Mouse (Mus musculus) T-cell, adult 2 months (primary cell): ENCODE measurements around the gene Osm.
A peak's percentile ranks its signal among the peaks of the same experiment; 100 is the strongest.

Experiments used
- DNase-seq: peaks from one replicate; pipeline ENCODE4 v3.0.0; 2022; ENCODE audit warnings: low spot score

Osm gene

DNA sequence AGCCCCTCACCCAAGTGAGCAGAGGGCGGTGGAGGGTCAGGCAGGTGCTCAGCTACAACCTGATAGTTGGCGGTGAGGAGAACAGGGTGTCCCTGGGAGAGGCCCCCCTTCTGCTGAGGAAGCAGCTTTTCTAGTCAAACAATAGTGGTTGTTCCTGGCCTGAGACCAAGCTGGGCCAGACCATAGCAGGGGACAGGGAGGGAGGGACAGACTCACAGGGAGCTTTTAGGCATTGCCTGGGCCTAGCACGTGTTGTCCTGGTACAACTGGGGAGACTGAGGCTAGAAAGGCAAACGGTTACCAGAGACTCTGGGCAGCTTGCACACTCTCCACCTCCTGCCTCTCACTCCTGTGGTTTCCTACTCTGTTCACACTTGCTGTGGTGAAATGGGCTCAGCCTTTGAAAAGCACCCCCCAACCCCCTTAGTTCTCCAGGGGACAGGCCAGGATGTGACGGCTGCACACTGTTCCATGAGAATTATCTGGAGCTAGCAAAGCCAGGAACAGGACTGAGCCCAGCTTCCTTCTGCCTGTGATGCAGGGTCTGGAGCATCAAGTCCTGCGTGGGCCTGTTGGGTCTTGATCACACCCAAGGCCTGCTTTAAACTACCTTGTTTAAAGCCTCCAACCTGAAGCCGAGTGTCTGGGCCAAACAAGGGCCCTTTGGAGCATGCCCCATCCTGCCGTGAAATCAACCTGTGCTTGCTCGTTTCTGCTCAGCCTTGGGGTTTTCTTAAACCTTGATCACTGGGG is 19.8 kb upstream of the Osm start:
- DNase-seq, result no peak

DNA sequence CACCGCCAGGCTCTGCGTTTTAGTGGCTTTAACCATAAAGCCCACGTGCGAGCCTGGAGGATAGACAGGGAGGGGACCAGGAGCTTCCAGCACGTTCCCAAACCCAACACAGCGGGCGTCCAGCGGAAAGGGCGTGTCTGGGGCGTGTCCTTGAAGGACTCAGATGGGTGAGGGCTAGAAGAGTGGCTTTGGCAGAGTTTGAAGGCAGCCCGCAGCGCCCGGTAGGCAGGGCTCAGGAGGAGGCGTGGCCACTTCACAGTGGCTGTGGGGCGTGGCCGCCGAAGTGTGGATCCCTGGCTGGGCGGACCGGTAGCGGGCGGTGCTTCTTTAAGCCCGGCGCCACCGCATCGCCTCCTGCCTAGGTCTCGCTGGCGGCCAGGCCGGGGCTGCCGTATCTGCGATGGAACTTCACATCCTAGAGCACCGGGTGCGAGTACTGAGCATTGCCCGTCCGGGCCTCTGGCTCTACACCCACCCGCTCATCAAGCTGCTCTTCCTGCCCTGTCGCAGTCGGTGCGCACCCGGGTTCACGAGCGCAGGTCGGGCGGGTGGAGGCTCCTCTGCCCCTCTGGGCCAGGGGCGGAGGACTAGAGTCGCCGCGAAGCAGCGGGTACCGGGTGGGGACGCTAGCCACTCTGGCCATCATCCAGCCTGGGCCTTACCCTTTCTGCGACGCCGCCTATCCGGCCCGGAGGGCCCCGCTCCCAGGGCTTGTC is 18.1 kb upstream of the Osm start, which contains the start of gene Castor1:
TSS of gene Castor1 (plus strand) at position 312 of the 716 bp plus-strand sequence.
- peak; percentile 88 for DNase-seq

DNA sequence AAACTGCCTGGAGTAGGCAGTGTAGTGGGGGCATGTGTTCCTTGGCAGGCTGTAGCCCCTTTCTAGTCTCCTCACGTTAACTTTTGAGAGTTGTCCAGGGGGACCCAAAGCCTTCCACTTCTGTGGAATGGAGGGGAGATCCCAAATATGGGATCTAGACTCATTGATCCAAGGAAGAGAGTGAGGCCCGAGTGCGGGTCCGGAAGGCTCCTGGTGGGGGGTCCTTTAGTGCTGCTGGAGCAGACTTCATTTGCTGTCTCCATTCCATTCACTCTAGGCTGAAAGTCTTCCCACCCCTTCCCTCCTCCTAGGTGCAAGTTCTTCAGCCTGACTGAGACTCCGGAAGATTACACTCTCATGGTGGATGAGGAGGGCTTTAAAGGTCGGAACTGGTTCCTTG is 17.6 kb upstream of the Osm start:
- DNase-seq, result no peak

DNA sequence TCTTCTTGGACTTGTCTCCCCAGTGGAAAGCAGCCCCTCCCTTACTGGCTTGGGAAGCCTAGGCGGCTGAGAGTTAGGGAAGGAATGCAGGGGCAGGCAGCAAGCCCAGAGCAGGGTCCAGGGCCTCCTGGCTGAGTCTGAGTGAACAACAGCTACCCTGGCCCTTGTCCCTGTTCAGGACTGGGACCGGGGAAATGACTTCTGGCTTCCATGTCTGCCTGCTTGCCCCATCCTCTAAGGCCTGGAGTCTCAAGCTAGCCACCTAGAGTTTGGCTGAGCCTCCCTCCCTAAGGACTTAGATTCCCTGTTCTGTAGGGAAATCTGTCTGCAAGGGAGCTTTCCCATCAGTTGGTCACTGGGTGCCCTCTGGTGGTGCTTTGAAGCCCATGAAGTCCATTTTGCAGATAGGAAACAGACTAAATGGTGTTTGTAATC is 16.9 kb upstream of the Osm start:
- DNase-seq, result no peak

DNA sequence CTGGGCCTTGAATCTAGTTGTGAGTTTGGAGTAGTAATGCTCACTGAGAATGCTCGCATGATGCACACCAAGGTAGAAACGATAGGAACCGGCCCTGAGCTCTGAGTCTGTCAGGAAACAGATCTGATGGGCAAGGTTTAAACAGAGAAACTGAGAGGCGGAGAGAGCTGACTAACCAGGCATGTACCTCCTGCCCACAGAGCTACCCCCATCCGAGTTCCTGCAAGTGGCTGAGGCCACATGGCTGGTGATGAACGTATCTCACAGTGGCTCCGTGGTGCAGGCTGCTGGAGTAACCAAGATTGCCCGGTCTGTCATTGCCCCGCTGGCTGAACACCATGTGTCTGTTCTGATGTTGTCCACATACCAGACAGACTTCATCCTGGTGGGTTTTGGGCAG is 16.3 kb upstream of the Osm start:
- no peak for DNase-seq

DNA sequence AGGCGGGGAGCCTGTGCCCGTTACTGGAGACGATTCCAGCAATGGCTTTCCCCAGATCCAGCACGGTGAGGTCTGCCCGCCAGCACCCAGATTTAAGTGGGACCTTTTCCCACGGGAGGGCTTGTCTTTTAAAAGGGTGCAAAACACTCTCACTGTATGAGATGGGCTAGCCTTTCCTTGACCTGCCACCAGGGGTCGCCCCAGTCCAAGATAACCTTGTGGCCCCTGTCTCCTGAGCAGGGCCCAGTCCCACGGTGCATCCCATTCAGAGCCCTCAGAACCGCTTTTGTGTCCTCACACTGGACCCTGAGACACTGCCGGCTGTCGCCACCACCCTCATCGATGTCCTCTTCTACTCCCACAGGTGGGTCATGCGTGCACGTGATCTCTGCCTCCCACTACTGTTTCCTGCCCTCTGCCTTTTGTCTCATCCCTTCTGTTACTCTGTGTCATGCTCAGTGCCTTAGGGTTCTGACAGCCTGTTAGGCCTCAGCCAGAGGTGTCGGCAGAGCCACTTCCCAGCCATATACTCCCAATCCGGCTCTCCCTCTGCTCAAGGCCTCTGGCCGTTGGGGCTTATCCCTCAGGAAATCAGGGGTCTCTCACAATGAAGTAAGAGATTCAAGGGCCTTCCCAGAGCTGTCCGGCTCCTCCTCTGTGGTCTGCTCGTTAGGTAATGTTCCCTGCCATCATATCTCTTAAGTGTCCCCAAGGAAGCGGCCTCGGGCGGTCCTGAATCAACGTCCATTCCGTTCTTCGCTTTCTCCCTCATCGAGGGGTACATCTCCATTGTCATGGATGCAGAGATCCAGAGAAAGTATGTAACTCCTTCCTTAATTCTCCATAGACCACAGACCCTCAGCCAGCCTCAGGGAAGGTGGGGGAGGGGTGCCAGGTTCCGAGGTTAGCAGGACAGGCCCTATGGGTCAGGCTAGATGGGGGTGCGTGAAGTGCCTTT is 15.5 kb upstream of the Osm start:
- peak; percentile 77 for DNase-seq

DNA sequence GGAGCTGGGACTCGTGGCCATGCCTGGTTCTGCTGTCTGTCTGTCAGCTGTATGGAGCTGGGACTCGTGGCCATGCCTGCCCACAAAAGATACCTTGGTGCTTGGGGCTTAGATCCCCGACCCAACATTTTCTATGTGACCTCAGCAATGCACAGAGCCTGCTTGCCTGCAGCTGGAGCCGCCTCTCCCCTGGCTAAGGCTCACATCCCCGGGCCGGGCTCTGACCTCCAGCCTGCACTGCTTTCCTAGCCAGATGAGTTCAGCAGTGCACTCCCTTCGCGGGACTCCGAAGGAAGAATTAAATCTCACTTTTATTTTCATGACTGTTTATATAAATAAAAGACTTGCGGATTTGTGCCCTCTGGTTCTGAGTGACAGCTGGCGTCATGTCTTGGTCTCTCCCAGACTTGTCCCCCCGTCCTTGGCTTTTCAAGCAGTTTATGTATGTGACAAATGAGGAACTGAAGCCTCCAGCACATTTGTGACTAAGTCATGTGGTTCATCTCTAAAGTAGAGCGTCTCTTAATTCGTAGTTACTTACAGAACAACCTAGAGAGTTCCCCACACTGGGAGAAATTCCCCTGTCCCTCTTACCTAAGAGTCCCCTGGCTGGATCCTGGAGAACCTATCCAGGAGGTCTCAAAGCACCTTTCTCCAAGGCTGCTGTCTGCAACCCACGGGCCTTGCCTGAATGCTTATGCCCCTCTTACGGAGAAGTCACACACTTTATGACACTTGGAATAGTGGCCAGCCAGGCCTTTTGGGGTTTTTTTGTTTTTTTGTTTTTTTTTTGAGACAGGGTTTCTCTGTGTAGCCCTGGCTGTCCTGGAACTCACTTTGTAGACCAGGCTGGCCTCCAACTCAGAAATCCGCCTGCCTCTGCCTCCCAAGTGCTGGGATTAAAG is 13.9 kb upstream of the Osm start:
- no peak for DNase-seq

DNA sequence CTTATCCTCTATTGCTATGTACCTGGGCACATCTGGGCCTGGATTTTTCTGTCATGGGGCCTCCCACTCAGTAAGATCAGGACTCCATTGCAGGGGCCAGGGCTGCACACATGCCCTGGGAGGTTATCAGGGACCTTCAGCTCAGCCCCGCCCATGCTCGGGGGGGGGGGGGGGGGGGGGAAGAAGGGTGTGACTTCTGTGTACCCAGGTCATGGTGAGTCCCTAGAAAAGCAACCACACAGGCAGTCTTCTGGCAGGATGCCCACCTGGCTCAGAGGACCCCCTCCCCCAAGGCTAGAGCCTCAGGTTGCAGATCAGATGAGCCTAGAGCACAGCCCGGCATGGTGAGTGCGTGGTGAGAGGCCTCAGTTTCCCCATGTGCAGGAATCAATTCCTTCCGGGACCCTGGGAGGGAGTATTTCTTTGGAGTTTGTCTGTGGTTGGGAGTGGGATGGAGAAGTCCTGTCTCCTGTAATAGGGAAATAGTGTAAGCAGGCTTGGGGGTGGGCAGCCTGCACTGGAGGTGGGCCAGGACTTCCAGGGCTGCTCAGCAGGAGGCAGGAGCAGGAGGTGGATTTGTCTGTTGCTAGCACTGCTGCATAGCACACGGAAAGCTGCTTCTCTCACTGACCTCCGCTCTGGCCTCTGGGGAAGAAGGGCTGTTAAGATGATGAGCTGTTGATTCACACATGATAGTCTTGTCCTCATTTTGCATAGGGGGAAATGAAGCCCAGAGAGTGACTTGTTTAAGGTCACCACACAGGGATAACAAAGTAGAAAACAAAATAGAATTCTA is 12.6 kb upstream of the Osm start:
- no peak for DNase-seq

DNA sequence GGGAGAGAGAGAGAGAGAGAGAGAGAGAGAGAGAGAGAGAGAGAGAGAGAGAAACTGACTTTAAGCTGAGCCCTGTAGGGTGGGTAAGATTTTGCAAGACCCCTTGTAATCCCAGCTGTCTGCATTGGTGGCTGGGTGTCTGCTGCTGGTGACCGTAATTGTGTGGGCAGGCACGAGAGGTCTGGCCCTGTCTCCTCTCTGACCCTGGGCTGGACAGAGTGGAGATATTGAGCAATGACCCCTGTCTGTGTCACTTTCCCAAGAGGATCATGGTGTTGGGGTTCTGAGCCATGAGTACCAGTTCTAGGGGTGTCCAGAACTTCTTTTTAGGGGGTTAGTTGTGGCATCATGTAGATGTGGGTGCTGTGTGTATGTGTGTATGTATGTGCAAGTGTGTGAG is 12.0 kb upstream of the Osm start:
- no peak for DNase-seq

DNA sequence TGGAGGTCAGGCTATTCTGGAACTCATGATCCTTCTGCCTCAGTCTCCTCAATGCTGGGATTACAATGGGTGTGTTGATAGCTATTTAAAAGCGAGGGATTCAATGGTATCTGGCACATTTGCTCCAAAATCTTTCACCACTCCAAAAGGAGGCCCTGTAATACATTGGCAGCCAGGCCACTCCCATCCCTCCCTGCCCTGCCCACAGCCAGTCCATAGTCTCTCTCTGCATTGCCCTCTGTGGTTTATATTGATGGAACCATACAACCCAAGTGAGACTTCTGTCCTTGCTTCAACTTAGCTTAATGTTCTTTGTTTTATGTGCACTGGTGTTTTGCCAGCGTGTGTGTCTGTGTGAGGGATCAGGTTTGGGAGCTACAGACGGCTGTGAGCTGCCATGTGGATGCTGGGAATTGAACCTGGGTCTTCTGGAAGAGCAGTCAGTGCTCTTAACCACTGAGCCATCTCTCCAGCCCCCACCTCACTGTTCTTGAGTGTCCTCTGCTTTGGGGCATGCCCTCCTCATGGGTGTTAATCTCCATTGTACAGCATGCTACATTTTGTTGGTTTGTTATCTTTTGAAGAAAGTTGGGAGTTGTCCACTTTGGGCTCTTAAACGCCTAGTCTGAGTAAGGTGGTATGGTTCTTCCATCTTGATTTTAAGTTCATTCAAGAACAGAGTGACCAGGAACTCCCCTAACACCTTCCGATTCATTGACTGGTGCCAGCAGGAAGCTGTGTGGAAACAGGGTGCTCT is 9.5 kb upstream of the Osm start:
- DNase-seq, result no peak

DNA sequence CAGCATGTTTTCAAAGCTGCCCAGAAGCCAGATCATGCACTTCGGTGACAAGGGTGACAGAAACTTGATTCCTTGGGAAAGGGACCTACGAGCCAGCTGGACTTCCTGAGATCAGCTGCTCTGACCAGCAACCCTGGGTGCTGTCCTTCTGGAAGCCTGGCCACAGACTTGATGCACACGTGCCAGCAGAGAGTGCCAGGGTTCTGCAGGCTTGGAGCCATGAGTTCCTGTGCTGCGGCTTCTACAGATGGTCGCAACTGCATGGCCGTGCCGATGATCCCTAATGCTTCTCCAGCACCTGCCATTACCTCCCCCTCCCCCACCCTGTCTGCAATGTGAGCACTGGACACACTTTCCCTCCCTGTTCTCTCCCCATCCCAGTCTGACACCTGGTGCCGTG is 7.8 kb upstream of the Osm start:
- no peak for DNase-seq

DNA sequence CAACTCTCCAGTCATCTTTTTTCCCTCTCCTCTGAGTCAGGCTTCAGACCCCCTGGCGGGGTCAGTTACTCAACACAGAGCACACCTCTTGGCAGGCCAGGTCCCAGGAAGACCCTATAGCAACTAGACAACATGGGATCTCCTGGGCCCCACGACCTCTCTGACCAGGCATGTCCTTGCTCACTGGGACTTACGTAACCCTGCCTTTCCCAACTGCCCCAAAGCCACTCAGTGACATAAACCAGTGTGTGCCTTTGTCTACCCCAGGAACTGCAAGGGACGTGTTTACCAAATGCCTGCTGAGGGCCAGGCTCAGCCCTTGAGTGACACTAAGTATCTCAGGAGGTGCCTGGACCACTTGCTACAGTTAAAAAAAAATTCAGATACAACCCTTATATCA is 6.4 kb upstream of the Osm start:
- no peak for DNase-seq

DNA sequence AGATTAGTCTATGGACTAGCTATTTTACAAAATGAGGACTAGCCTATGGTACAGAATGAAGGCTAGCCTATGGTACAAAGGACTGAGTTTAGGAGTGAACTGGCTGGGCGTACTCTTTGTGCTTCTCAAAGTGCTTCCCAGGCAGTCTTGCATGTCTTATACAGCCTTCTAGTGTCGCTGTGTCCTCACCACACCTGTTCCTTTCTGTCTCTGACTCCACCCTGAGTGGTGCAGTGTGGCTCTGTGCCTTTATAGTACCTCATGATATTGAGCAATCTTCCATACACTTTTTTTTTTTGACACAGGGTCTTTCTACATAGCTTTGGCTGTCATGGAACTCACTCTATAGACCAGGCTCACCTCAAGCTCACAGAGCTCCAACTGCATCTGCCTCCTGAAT is 4.8 kb upstream of the Osm start:
- DNase-seq, result no peak

DNA sequence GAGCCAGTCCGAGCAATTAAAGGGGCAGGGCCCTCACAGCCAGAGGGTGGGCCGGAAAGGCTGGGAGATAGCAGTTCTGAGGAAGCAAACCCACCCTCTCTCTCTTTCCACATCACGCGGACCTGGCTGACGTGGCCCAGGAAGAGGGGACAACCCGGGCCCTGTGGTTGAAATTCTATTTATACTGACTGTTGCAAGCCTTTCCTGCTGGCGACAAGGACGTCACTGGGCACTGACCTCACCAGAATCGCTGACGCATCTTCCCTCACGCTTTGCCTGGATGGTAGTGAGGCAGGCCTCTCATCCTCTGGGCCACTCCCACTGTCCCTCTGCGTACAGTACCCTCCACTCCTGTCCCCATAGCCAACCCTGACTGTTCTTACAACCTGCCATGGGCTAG is 3.6 kb upstream of the Osm start:
- no peak for DNase-seq

DNA sequence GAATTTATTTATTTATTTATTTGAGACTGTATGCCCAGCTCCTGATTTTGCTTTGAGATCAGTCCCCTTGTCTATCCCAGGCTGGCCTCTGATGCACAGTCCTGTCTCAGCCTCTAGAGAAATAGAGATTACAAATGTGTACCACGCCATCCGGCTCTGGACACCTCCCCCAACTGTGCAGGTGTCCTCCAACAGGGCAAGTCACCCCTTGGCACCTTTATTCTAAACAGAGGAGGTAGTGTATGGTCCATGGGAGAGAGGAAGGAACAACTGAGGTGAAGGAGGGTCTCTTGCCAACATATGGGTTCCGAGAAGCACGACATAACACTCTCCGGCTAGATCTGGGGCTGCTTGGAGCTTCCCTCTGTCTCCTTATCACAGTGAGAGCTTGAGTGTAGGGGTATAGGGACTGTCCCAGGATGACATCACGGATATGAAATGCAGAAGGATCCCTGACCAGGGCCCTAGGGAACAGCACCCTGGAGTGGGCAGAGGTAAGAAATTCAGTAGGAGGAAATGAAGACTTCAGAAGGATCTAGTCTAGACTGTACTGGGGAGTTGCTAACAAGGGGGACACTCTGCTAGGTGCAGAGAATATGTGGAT is 1.1 kb upstream of the Osm start:
- no peak for DNase-seq

DNA sequence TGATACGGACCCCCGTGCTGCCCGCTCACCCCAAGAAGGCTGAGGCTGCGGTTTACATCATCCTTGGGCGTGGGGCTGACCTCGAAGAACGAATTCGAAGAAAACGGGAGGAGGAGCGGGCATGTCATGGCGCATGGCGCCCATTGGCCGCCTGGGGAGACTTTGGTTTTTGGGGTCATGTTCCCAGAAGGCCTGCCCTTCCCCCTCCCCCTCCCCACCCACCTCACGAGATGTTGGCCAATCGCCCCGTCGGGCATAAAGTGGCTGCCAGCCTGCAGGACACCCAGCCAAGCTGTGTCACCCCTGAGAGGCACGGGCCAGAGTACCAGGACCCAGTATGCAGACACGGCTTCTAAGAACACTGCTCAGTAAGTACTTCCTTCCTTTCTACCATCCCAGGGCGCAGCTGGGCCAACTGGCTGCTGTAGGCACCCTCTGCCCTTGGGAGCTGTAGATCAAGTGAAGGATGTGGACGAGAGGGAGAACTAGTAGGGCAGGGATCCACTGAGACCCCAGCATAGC is 387 bp downstream of the Osm start:
- DNase-seq, result no peak

DNA sequence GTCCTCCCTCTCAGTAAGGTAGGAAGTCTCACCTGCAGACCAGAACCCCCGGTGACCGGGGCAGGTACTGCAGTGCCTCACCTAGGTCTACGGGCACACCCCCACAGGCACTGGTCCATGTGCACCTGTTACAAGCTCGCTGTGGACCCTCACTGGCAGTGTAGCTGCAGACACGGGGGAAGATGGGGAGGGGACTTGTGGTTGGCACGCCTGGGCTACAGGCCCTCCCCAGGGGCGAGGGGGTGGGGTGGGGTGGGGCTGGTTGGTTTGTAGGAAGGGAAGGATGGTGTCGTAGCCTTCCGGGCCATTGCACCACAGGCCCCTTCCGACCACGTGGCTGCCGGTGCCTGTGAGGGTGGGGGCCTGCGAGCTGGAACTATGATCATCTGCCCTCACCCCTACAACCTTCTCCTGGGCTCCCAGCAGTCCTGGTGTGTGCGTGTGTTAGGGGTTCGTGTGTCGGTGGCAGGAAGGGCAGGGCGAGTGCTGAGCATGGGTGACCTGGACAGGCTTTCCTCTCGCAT is 1.2 kb downstream of the Osm start:
- peak; percentile 69 for DNase-seq

DNA sequence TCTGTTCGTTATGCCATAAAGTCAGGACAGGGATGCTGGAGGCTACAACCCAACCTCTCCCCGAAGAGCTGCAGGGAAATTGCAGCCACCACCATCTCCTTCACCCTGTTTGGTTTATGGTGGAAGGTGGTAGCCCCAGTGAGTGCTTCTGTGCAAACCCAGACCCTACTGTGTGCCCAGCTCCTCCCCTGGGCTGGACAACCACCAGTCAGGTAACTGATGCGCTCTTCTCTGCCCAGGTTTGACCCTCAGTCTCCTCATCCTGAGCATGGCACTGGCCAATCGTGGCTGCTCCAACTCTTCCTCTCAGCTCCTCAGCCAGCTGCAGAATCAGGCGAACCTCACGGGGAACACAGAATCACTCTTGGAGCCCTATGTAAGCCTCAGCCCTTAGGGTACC is 1.9 kb downstream of the Osm start:
- DNase-seq, result no peak

DNA sequence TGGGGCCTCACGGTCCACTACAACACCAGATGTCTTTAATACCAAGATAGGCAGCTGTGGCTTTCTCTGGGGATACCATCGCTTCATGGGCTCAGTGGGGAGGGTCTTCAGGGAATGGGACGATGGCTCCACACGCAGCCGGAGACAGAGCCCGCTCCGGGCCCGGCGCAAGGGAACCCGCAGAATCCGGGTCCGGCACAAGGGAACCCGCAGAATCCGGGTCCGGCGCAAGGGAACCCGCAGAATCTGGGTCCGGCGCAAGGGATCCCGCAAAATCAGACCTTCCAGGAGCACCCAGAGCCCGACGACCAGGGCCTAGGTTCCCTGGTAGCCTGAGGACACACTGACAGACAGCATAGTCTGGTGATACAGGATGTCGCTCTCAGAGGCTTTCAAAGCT is 3.5 kb downstream of the Osm start:
- no peak for DNase-seq
